Mouse (Mus musculus) intestine, embryonic 16.5 days (tissue): ENCODE results near the gene Uhrf1. TPM values are rescaled to one million over a fixed set of nuclear protein-coding genes. Genes with fewer than 3 reads are reported as not detected.

Experiments used
- ATAC-seq: fragments of 200-750 bp; cut with Nextera tagmentation; 2 replicates; pipeline ENCODE4 v1.8.0; 2017; ENCODE audit warnings: moderate TSS enrichment, moderate library complexity
- H3K27ac ChIP-seq: fragments of 300-500 bp; sonication (generic); 2 replicates; pipeline ENCODE4 v1.5.1; 2014; ENCODE audit warnings: mild to moderate bottlenecking, low read length
- H3K27me3 ChIP-seq: fragments of 300-500 bp; sonication (generic); replicated peaks from 2 replicates; pipeline ENCODE4 v1.6.1; 2014; ENCODE audit warnings: low read length, control low read depth, mixed read lengths; ENCODE audit not compliant: control insufficient read depth, insufficient read depth
- H3K36me3 ChIP-seq: fragments of 300-500 bp; sonication (generic); 2 replicates; pipeline ENCODE4 v1.6.1; 2014; ENCODE audit warnings: low read length, control low read depth; ENCODE audit not compliant: control insufficient read depth, insufficient read depth
- H3K4me1 ChIP-seq: fragments of 300-500 bp; sonication (generic); 2 replicates; pipeline ENCODE4 v1.6.1; 2014; ENCODE audit warnings: low read length, control low read depth, mixed read lengths; ENCODE audit not compliant: control insufficient read depth, insufficient read depth
- H3K4me2 ChIP-seq: fragments of 300-500 bp; sonication (generic); 2 replicates; pipeline ENCODE4 v1.6.1; 2014; ENCODE audit warnings: low read depth, low read length, control low read depth
- H3K4me3 ChIP-seq: fragments of 300-500 bp; sonication (generic); 2 replicates; pipeline ENCODE4 v1.5.1; 2014; ENCODE audit warnings: mild to moderate bottlenecking, low read length
- H3K9ac ChIP-seq: fragments of 300-500 bp; sonication (generic); 2 replicates; pipeline ENCODE4 v1.6.1; 2014; ENCODE audit warnings: low read depth, low read length
- H3K9me3 ChIP-seq: fragments of 300-500 bp; sonication (generic); 2 replicates; pipeline ENCODE4 v1.6.1; 2016; ENCODE audit warnings: low read length, control low read depth; ENCODE audit not compliant: control insufficient read depth
- WGBS: fragments of 180-500 bp; shearing (Covaris S2); extraction: QIAGEN DNeasy Blood & Tissue Kit; methylation state at CpG from one replicate; pipeline ENCODE4 v1.1.7; 2014; 5-methylcytosine and 5-hydroxymethylcytosine counted together
- polyA plus RNA-seq: library from polyadenylated mRNA; unstranded; fragments of >200 nt; fragmentation: Nextera tagmentation; extraction: Ambion mirVana; gene quantifications from 2 replicates; pipeline ENCODE4 v1.2.1, GENCODE M21; 2015

Uhrf1 gene
- polyA plus RNA-seq, 1 experiment from 2014 or later: 114 TPM

GRCm38 (mm10) chr17:56340717-56341116 lies 37.6 kb downstream of the Uhrf1 start:
- no peak for ATAC-seq
- no peaks in the 10 kb centered on the region for H3K27me3 ChIP-seq

DNA sequence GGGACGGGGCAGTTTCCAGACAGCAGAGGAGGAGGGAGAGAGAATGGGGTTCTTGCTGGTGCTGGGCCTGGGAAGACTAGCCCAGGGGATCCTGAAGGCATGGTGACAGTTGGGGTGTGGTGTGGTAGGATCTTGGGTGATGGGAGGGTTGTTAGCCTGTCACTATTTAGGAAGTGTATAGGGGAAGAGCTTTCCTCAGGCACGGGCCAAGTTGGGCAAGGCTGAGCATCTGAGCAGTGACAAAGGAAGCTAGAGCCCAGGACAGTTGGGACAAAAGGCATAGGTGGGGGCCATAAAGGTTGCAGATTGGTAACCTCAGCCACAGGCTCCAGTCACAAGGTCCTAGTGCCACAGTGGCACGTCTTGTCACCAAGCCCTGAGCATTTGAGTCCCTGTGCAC lies 40.3 kb downstream of the Uhrf1 start:
- H3K9me3 ChIP-seq: no peaks in the 10 kb centered on the region
- H3K4me3 ChIP-seq: no peak overlapping the region
- no peak overlapping the region for H3K9ac ChIP-seq
- no peaks in the 10 kb centered on the region for H3K36me3 ChIP-seq
- ATAC-seq: no peak
- H3K27ac ChIP-seq: no peak overlapping the region
- 81% methylated on average over 3 of the region's 3 CpGs for WGBS
- no peak overlapping the region for H3K4me2 ChIP-seq
- H3K27me3 ChIP-seq: no peaks in the 10 kb centered on the region
- peaks cover 6% of the 10 kb centered on the region; the same call in 1 of the 2 replicates for H3K4me1 ChIP-seq

More at GRCm38 (mm10) chr17:56340717-56341116, 37.6 kb downstream of the Uhrf1 start:
- H3K27ac ChIP-seq: no peak overlapping the region
- no peaks in the 10 kb centered on the region for H3K4me1 ChIP-seq
- H3K4me2 ChIP-seq: no peak overlapping the region
- H3K4me3 ChIP-seq: no peak overlapping the region
- H3K9ac ChIP-seq: no peak overlapping the region
- H3K9me3 ChIP-seq: no peaks in the 10 kb centered on the region
- H3K36me3 ChIP-seq: no peaks in the 10 kb centered on the region

DNA sequence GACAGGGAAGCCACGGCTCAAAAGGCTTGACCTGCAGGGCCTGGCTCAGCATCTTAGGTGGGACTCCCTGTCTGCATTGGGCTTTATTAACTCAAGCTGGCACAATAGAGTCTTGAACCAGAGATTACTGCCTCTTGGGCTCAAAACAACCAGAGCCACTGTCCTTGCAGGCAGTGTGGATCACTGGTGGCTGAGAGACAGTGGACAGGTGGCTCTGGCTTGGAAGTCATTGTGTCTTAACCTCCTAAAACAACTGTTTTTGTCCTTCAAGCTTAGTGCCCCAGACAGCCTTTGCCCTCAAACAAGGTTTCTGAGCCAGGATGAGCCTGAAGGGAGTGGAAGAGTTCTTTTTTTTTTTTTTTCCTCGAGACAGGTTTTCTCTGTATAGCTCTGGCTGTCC lies 42.2 kb downstream of the Uhrf1 start:
- Histone ChIP-seq H3K4me2 (no peak overlapping the region), H3K4me1 (peaks cover 15% of the 10 kb centered on the region), H3K9me3 (no peaks in the 10 kb centered on the region), H3K27ac (no peak overlapping the region), H3K36me3 (no peaks in the 10 kb centered on the region), H3K4me3 (no peak overlapping the region), H3K9ac (no peak overlapping the region), H3K27me3 (no peaks in the 10 kb centered on the region)
- WGBS: 79% methylated on average over 2 of the region's 2 CpGs
- ATAC-seq: no peak

DNA sequence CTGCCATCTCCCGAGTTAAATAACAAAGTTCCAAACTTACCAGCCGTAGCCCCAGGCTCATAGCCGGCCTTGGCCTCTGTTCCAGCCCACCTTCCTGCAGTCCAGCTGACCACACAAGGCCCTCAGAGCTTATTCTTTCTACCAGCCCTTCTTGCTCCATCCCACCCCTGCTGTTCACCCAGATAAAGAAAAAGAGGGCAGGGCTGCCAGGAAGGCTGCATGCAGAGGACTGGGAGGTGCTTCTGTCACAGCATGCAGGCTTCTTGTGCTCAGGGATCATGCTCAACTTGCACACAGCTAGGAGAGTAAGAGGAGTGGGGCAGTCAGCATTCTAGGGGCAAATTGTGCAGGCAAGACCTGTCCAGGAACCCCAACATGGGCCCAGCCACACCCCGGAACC lies 45.0 kb downstream of the Uhrf1 start:
- ATAC-seq: no peak
- peaks cover 2% of the 10 kb centered on the region; the same call in 1 of the 2 replicates for H3K36me3 ChIP-seq
- no peak overlapping the region for H3K9ac ChIP-seq
- H3K27me3 ChIP-seq: no peaks in the 10 kb centered on the region
- 73% methylated on average over 4 of the region's 4 CpGs for WGBS
- H3K9me3 ChIP-seq: no peaks in the 10 kb centered on the region
- no peak overlapping the region for H3K27ac ChIP-seq
- H3K4me1 ChIP-seq: peaks cover 17% of the 10 kb centered on the region
- H3K4me2 ChIP-seq: no peak overlapping the region
- H3K4me3 ChIP-seq: no peak overlapping the region

DNA sequence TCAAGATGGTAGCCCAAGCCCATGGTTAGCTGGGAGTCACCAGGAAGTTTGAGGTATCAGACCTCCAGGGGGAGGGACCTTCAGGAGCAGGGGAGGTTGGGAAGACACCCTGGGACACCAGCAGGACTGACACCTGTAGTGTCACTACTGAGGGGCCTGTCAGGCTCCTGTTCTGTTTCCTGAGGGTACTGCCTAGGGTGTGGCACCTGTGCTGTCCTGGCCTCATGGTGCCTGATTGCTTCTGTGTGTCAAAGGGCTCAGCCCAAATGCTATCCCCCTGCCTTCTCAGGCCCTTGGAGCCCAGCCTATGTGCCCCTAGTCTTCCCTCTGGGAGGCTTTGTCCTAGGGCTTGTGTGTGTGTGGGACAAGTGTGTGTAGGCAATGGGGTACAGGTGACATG lies 45.5 kb downstream of the Uhrf1 start:
- H3K9me3 ChIP-seq: no peaks in the 10 kb centered on the region
- H3K4me2 ChIP-seq: no peak overlapping the region
- H3K27ac ChIP-seq: no peak overlapping the region
- H3K4me1 ChIP-seq: peaks cover 17% of the 10 kb centered on the region
- no peaks in the 10 kb centered on the region for H3K27me3 ChIP-seq
- ATAC-seq: no peak
- no peak overlapping the region for H3K4me3 ChIP-seq
- no peak overlapping the region for H3K9ac ChIP-seq
- H3K36me3 ChIP-seq: peaks cover 7% of the 10 kb centered on the region; the same call in 1 of the 2 replicates

GRCm38 (mm10) chr17:56350694-56351093 lies 47.6 kb downstream of the Uhrf1 start:
- no peak overlapping the region for H3K4me3 ChIP-seq
- no peak overlapping the region for H3K4me2 ChIP-seq
- no peak overlapping the region for H3K27ac ChIP-seq
- peaks cover 17% of the 10 kb centered on the region for H3K4me1 ChIP-seq
- H3K9ac ChIP-seq: no peak overlapping the region
- ATAC-seq: peak; percentile 57
- no peaks in the 10 kb centered on the region for H3K27me3 ChIP-seq
- H3K36me3 ChIP-seq: peaks cover 9% of the 10 kb centered on the region; the same call in 1 of the 2 replicates
- 17% methylated on average over 2 of the region's 2 CpGs for WGBS
- no peaks in the 10 kb centered on the region for H3K9me3 ChIP-seq

DNA sequence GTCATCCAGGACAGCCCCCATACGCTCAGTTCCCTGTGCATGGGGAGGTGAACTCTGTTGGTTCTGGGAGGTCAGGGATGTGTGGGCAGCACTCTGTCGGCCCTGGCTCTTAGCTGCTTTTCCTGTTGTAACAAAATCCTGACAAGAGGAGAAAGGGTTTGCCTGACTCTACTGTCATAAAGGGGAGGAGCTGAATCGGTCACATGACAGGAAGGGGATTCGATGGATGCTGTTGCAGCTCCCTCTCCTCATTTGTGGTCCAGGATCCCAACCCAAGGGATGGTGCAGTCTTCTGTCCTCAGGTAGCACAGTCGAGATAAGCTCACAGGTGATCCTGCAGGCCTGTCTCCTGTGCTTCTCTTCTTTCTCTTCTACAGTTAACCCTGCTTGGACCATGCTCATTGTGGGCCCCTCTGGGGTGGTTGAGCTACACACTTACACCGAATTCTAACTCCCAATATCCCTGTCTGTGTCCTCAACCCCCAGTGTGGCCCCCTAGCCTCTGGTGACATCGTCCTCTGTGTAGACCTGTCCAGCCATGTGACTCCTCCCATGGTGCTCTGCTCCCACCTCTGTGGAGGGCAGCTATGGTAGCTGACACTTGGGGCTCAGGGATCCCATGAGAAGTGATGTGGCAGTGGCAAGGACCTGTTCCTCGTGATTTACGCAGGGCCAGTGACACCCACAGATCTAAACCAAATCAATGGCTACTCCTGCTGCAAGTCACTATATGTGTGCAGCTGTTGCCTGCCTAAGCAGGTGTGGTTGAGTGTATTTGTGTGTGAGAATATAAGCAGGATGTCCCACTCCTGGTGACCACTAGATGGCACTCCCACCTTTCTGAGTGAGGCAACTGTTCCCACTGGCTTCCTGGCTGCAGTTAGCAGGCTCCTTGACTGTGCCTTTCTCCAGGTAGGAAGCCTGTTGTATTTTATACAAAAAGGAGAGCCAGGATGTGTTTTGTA lies 54.1 kb downstream of the Uhrf1 start:
- no peaks in the 10 kb centered on the region for H3K4me1 ChIP-seq
- H3K9ac ChIP-seq: no peak overlapping the region
- no peak overlapping the region for H3K4me2 ChIP-seq
- H3K9me3 ChIP-seq: no peaks in the 10 kb centered on the region
- peaks cover 13% of the 10 kb centered on the region; the same call in 1 of the 2 replicates for H3K36me3 ChIP-seq
- peak; percentile 78 for ATAC-seq
- no peak overlapping the region for H3K4me3 ChIP-seq
- no peak overlapping the region for H3K27ac ChIP-seq
- WGBS: 61% methylated on average over 9 of the region's 9 CpGs
- H3K27me3 ChIP-seq: no peaks in the 10 kb centered on the region

DNA sequence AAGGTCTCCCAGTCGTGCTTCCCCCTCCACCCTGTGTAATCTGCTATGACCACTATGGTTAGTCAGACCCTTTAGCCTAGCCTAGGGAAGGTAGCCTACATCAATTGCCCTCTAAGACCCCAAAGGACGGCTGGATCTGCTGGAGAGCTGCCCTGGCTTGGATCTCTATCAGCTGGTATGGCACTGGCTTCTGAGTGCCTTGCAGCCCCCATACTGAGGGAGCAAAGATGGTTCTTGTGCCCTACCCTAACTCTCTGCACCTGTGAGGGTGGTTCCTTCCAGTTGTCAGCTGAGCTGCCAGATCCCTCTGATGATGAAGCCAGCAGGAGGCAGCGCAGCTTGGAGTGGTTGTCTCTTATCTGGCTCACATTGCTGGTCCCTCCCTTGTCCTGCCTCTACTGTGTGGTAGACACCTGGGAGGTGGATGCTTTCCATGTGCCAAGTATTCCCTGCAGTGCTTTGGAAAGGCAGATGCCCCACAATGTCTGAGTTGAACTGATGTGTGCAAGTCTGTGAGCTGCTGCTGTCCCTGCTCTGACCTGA lies 56.1 kb downstream of the Uhrf1 start:
- no peak for ATAC-seq
- H3K27me3 ChIP-seq: no peaks in the 10 kb centered on the region
- no peak overlapping the region for H3K4me2 ChIP-seq
- H3K4me3 ChIP-seq: no peak overlapping the region
- no peaks in the 10 kb centered on the region for H3K4me1 ChIP-seq
- no peak overlapping the region for H3K9ac ChIP-seq
- 84% methylated on average over 3 of the region's 3 CpGs for WGBS
- peaks cover 4% of the 10 kb centered on the region; the same call in 1 of the 2 replicates for H3K36me3 ChIP-seq
- no peaks in the 10 kb centered on the region for H3K9me3 ChIP-seq
- no peak overlapping the region for H3K27ac ChIP-seq

- Histone ChIP-seq H3K27ac (no peak overlapping the region), H3K4me3 (no peak overlapping the region), H3K4me1 (no peaks in the 10 kb centered on the region), H3K27me3 (no peaks in the 10 kb centered on the region), H3K9ac (no peak overlapping the region), H3K4me2 (no peak overlapping the region), H3K36me3 (peaks cover 4% of the 10 kb centered on the region; the same call in 1 of the 2 replicates), H3K9me3 (no peaks in the 10 kb centered on the region)
- ATAC-seq: no peak
- WGBS: 100% methylated on average over 1 of the region's 1 CpGs
These were observed 56.7 kb downstream of the Uhrf1 start for GRCm38 (mm10) chr17:56359864-56360263.
